Mouse (Mus musculus): ENCODE measurements around the gene Rchy1.

Gene Rchy1

GRCm38 (mm10) chr5:91962639-91963440, at the start of gene Rchy1:
Gene Rchy1, minus strand, starts transcription at chr5:91963068.
- in situ Hi-C loops (cut with MboI; ENCODE audit: unreplicated experiment in 2 of 2): loop anchor here (5.0 to 25.0 kb wide), 5 partner anchors 84 to 1726 kb away; partner anchors contain the start of genes Ankrd17 (in 1 of the 2), Gm9958 (in 1 of the 2), Naaa (in 1 of the 2) and Scarb2 (in 1 of the 2)

- in situ Hi-C loops (cut with MboI; ENCODE audit: unreplicated experiment in 2 of 2): loop anchor here (25.0 kb wide), 3 partner anchors 274 to 1349 kb away; no protein-coding TSS in a partner anchor
Observed at GRCm38 (mm10) chr5:92011756-92012155, 48.9 kb upstream of the Rchy1 start.

- in situ Hi-C loops (cut with MboI; ENCODE audit: unreplicated experiment in 2 of 2): loop anchor here (5.0 to 25.0 kb wide), 8 partner anchors 88 to 1348 kb away; no protein-coding TSS in a partner anchor
Observed at GRCm38 (mm10) chr5:92009827-92010226, 47.0 kb upstream of the Rchy1 start.

GRCm38 (mm10) chr5:92003011-92003410, 40.1 kb upstream of the Rchy1 start:
- in situ Hi-C loops (cut with MboI; ENCODE audit: unreplicated experiment in 2 of 2): loop anchor here (10.0 to 25.0 kb wide), 5 partner anchors 112 to 1341 kb away; no protein-coding TSS in a partner anchor

GRCm38 (mm10) chr5:92000770-92001169, 37.9 kb upstream of the Rchy1 start:
- in situ Hi-C loops (cut with MboI; ENCODE audit: unreplicated experiment in 2 of 2): loop anchor here (10.0 to 25.0 kb wide), 5 partner anchors 114 to 1338 kb away; no protein-coding TSS in a partner anchor

GRCm38 (mm10) chr5:91994546-91994945, 31.7 kb upstream of the Rchy1 start:
- in situ Hi-C loops (cut with MboI; ENCODE audit: unreplicated experiment in 2 of 2): loop anchor here in 1 of 2 experiments (5.0 to 25.0 kb wide), 2 partner anchors 37 to 1632 kb away; partner anchors contain the start of genes Ankrd17 and Gm9958

- in situ Hi-C loops (cut with MboI; ENCODE audit: unreplicated experiment in 2 of 2): loop anchor here in 1 of 2 experiments (5.0 to 25.0 kb wide), 2 partner anchors 36 to 1631 kb away; partner anchors contain the start of genes Ankrd17 and Gm9958
Observed at GRCm38 (mm10) chr5:91993061-91993460, 30.2 kb upstream of the Rchy1 start.

GRCm38 (mm10) chr5:91991191-91991937, 28.5 kb upstream of the Rchy1 start:
- in situ Hi-C loops (cut with MboI; ENCODE audit: unreplicated experiment in 2 of 2): loop anchor here in 1 of 2 experiments (5.0 to 25.0 kb wide), 2 partner anchors 34 to 1629 kb away; partner anchors contain the start of genes Ankrd17 and Gm9958

GRCm38 (mm10) chr5:91989261-91989660, 26.4 kb upstream of the Rchy1 start:
- in situ Hi-C loops (cut with MboI; ENCODE audit: unreplicated experiment in 2 of 2): loop anchor here in 1 of 2 experiments (25.0 kb wide), 1 partner anchor 1627 kb away; the partner anchor contains the start of genes Ankrd17 and Gm9958

GRCm38 (mm10) chr5:91987799-91988198, 24.9 kb upstream of the Rchy1 start:
- in situ Hi-C loops (cut with MboI; ENCODE audit: unreplicated experiment in 2 of 2): loop anchor here in 1 of 2 experiments (25.0 kb wide), 1 partner anchor 1625 kb away; the partner anchor contains the start of genes Ankrd17 and Gm9958

GRCm38 (mm10) chr5:91987236-91987635, 24.4 kb upstream of the Rchy1 start, which contains the start of gene Odaph:
Gene Odaph, plus strand, starts transcription at chr5:91987475.
- in situ Hi-C loops (cut with MboI; ENCODE audit: unreplicated experiment in 2 of 2): loop anchor here in 1 of 2 experiments (25.0 kb wide), 1 partner anchor 1625 kb away; the partner anchor contains the start of genes Ankrd17 and Gm9958

GRCm38 (mm10) chr5:91985721-91986120, 22.9 kb upstream of the Rchy1 start:
- in situ Hi-C loops (cut with MboI; ENCODE audit: unreplicated experiment in 2 of 2): loop anchor here in 1 of 2 experiments (25.0 kb wide), 1 partner anchor 1623 kb away; the partner anchor contains the start of genes Ankrd17 and Gm9958

GRCm38 (mm10) chr5:91983490-91983889, 20.6 kb upstream of the Rchy1 start:
- in situ Hi-C loops (cut with MboI; ENCODE audit: unreplicated experiment in 2 of 2): loop anchor here in 1 of 2 experiments (25.0 kb wide), 1 partner anchor 1621 kb away; the partner anchor contains the start of genes Ankrd17 and Gm9958

GRCm38 (mm10) chr5:91981176-91981840, 18.4 kb upstream of the Rchy1 start:
- in situ Hi-C loops (cut with MboI; ENCODE audit: unreplicated experiment in 2 of 2): loop anchor here in 1 of 2 experiments (25.0 kb wide), 1 partner anchor 1619 kb away; the partner anchor contains the start of genes Ankrd17 and Gm9958

GRCm38 (mm10) chr5:91977397-91977770, 14.5 kb upstream of the Rchy1 start:
- in situ Hi-C loops (cut with MboI; ENCODE audit: unreplicated experiment in 2 of 2): loop anchor here in 1 of 2 experiments (10.0 to 25.0 kb wide), 2 partner anchors 1287 to 1615 kb away; partner anchors contain the start of genes Ankrd17, Ccng2 and Gm9958

- in situ Hi-C loops (cut with MboI; ENCODE audit: unreplicated experiment in 2 of 2): loop anchor here in 1 of 2 experiments (10.0 to 25.0 kb wide), 2 partner anchors 1288 to 1614 kb away; partner anchors contain the start of genes Ankrd17, Ccng2 and Gm9958
Observed at GRCm38 (mm10) chr5:91976566-91977396, 13.9 kb upstream of the Rchy1 start.

- in situ Hi-C loops (cut with MboI; ENCODE audit: unreplicated experiment in 2 of 2): loop anchor here in 1 of 2 experiments (10.0 to 25.0 kb wide), 2 partner anchors 1289 to 1613 kb away; partner anchors contain the start of genes Ankrd17, Ccng2 and Gm9958
Observed at GRCm38 (mm10) chr5:91975758-91976157, 12.9 kb upstream of the Rchy1 start.

GRCm38 (mm10) chr5:91974002-91974401, 11.1 kb upstream of the Rchy1 start:
- in situ Hi-C loops (cut with MboI; ENCODE audit: unreplicated experiment in 2 of 2): loop anchor here (10.0 to 25.0 kb wide), 4 partner anchors 313 to 1737 kb away; partner anchors contain the start of genes Ankrd17 (in 1 of the 2), Ccng2 (in 1 of the 2), Gm9958 (in 1 of the 2) and Naaa (in 1 of the 2)

All from v-Abl transformed pro-B cells (cell line).